Mouse (Mus musculus) midbrain, embryonic 13.5 days (tissue): ENCODE results near the gene Slc12a5. TPM values are rescaled to one million over a fixed set of nuclear protein-coding genes. Genes with fewer than 3 reads are reported as not detected.

Experiments
- ATAC-seq: fragments of 200-750 bp; cut with Nextera tagmentation; 2 replicates; pipeline ENCODE4 v1.8.0; 2017; ENCODE audit warnings: mild to moderate bottlenecking, moderate TSS enrichment, moderate library complexity
- H3K27ac ChIP-seq: fragments of 300-500 bp; sonication (generic); 2 replicates; pipeline ENCODE4 v1.5.1; 2015; ENCODE audit warnings: inconsistent platforms, mild to moderate bottlenecking, moderate library complexity
- H3K27me3 ChIP-seq: fragments of 300-500 bp; sonication (generic); 2 replicates; pipeline ENCODE4 v1.6.1; 2015; ENCODE audit warnings: mild to moderate bottlenecking, inconsistent platforms
- H3K36me3 ChIP-seq: fragments of 300-500 bp; sonication (generic); 2 replicates; pipeline ENCODE4 v1.6.1; 2015; ENCODE audit warnings: mild to moderate bottlenecking, inconsistent platforms
- H3K4me1 ChIP-seq: fragments of 300-500 bp; sonication (generic); replicated peaks from 2 replicates; pipeline ENCODE4 v1.6.1; 2015; ENCODE audit warnings: inconsistent platforms
- H3K4me2 ChIP-seq: fragments of 300-500 bp; sonication (generic); replicated peaks from 2 replicates; pipeline ENCODE4 v1.6.1; 2015; ENCODE audit warnings: moderate library complexity, mild to moderate bottlenecking, inconsistent platforms
- H3K4me3 ChIP-seq: fragments of 300-500 bp; sonication (generic); replicated peaks from 2 replicates; pipeline ENCODE4 v1.5.1; 2015; ENCODE audit warnings: mild to moderate bottlenecking, inconsistent platforms
- H3K9ac ChIP-seq: fragments of 300-500 bp; sonication (generic); replicated peaks from 2 replicates; pipeline ENCODE4 v1.6.1; 2015; ENCODE audit warnings: mild to moderate bottlenecking, inconsistent platforms
- H3K9me3 ChIP-seq: fragments of 300-500 bp; sonication (generic); 2 replicates; pipeline ENCODE4 v1.6.1; 2016; ENCODE audit warnings: mild to moderate bottlenecking, inconsistent platforms
- WGBS: fragments of 180-500 bp; shearing (Covaris S2); methylation state at CpG from one replicate; pipeline ENCODE4 v1.1.7; 2015; 5-methylcytosine and 5-hydroxymethylcytosine counted together
- polyA plus RNA-seq: library from polyadenylated mRNA; unstranded; fragments of >200 nt; fragmentation: Nextera tagmentation; extraction: Ambion mirVana; gene quantifications from 2 replicates; pipeline ENCODE4 v1.2.1, GENCODE M21; 2015

Gene Slc12a5
- polyA plus RNA-seq, 1 experiment from 2014 or later, result 19.7 TPM

GRCm38 (mm10) chr2:164966381-164966780, 5.8 kb downstream of the Slc12a5 start:
- Histone ChIP-seq H3K9me3 (no peaks in the 10 kb centered on the region), H3K9ac (no peak overlapping the region), H3K27me3 (peaks cover 59% of the 10 kb centered on the region), H3K4me3 (no peak overlapping the region), H3K27ac (no peak overlapping the region), H3K36me3 (no peaks in the 10 kb centered on the region), H3K4me2 (no peak overlapping the region), H3K4me1 (peaks cover 89% of the 10 kb centered on the region)
- WGBS, result 22% methylated on average over 8 of the region's 8 CpGs
- ATAC-seq, result no peak

- Histone ChIP-seq H3K27me3 (peaks cover 67% of the 10 kb centered on the region), H3K4me2 (peak overlapping the region; percentile 69), H3K4me3 (peak overlapping the region; percentile 61), H3K9me3 (no peaks in the 10 kb centered on the region), H3K4me1 (peaks cover 89% of the 10 kb centered on the region), H3K27ac (peak overlapping the region; percentile 91), H3K9ac (no peak overlapping the region), H3K36me3 (no peaks in the 10 kb centered on the region)
- 7% methylated on average over 6 of the region's 6 CpGs for WGBS
- ATAC-seq, result no peak
Measured at GRCm38 (mm10) chr2:164967193-164967592, 6.6 kb downstream of the Slc12a5 start.

DNA sequence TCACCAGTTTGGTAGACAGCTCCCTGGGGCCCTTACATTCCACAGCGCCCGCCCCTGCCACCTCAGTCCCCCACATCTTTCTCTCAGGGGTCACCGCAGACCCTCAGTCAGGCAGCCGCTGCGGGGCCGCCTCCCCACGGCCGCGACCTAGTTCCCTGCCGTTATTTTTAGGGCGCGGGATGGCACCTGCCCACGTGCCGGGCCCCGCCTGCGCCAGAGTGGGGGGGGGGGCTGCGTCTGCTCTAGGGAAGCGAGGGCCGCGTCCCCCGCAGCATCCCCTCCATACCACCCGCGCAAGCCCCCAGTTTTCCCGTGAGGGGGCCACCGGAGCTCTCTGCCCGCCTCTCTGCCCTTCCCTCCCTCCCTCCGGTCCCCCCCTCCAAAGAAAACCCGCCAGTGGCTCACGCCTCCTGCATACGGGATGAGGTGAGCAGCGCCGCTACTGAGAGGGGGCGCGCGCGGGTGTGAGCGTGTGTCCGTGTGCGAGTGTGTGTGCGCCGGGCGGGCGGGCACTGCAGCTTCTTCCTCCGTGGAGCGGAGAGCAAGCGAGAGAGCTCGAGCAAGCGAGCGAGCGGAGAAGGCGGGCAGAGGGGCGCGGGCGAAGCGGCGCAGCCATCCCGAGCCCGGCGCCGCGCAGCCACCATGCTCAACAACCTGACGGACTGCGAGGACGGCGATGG, 7.3 kb downstream of the Slc12a5 start:
- Histone ChIP-seq H3K4me1 (peaks cover 82% of the 10 kb centered on the region), H3K36me3 (no peaks in the 10 kb centered on the region), H3K4me2 (peak overlapping the region; percentile 69), H3K27ac (peak overlapping the region; percentile 91), H3K27me3 (peaks cover 74% of the 10 kb centered on the region), H3K4me3 (peak overlapping the region; percentile 61), H3K9ac (peak overlapping the region; percentile 81), H3K9me3 (no peaks in the 10 kb centered on the region)
- WGBS, result under 1% methylated on average over 65 of the region's 65 CpGs
- ATAC-seq, result peak; percentile 67

DNA sequence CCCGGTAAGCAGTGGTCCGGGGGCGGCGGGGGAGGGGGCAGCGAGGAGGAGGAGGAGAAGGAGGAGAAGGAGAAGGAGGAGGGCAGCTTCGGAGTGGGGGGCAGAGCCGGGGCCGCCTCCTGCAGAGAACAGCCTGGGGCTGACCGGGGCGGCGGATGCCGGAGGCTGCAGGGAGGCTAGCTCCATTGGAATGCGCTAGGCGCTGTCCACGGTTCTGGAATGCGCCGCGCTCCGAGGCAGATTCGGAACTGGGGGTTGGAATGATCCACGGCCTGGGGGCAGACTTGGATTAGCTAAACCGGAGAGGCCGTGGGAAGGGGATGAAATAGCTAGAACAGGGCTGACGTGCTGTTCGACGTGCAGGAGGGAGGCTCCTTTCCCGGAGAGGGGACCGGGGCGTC, 7.8 kb downstream of the Slc12a5 start:
- peak; percentile 25; the same call in 1 of the 2 replicates for ATAC-seq

GRCm38 (mm10) chr2:164969348-164969781, 8.8 kb downstream of the Slc12a5 start:
- peak overlapping the region; percentile 81 for H3K9ac ChIP-seq
- H3K27ac ChIP-seq, result peak overlapping the region; percentile 91
- no peak for ATAC-seq
- no peaks in the 10 kb centered on the region for H3K36me3 ChIP-seq
- H3K4me2 ChIP-seq, result peak overlapping the region; percentile 69
- no peaks in the 10 kb centered on the region for H3K9me3 ChIP-seq
- WGBS, result 2% methylated on average over 21 of the region's 21 CpGs
- H3K27me3 ChIP-seq, result peaks cover 81% of the 10 kb centered on the region
- H3K4me1 ChIP-seq, result peaks cover 67% of the 10 kb centered on the region
- peak overlapping the region; percentile 61 for H3K4me3 ChIP-seq

More for the DNA sequence above, 7.8 kb downstream of the Slc12a5 start:
- Histone ChIP-seq H3K9ac (peak overlapping the region; percentile 81), H3K9me3 (no peaks in the 10 kb centered on the region), H3K4me1 (peaks cover 76% of the 10 kb centered on the region), H3K36me3 (no peaks in the 10 kb centered on the region), H3K4me2 (peak overlapping the region; percentile 69), H3K4me3 (peak overlapping the region; percentile 61), H3K27ac (peak overlapping the region; percentile 91), H3K27me3 (peaks cover 78% of the 10 kb centered on the region)
- WGBS, result 0% methylated on average over 27 of the region's 29 CpGs

- Histone ChIP-seq H3K36me3 (no peaks in the 10 kb centered on the region), H3K27ac (peak overlapping the region; percentile 39), H3K9me3 (no peaks in the 10 kb centered on the region), H3K27me3 (peaks cover 78% of the 10 kb centered on the region), H3K4me3 (peak overlapping the region; percentile 61), H3K4me1 (peaks cover 54% of the 10 kb centered on the region), H3K4me2 (peak overlapping the region; percentile 69), H3K9ac (peak overlapping the region; percentile 81)
- under 1% methylated on average over 42 of the region's 42 CpGs for WGBS
- peak; percentile 76 for ATAC-seq
Measured at GRCm38 (mm10) chr2:164970631-164971196, 10.1 kb downstream of the Slc12a5 start.

DNA sequence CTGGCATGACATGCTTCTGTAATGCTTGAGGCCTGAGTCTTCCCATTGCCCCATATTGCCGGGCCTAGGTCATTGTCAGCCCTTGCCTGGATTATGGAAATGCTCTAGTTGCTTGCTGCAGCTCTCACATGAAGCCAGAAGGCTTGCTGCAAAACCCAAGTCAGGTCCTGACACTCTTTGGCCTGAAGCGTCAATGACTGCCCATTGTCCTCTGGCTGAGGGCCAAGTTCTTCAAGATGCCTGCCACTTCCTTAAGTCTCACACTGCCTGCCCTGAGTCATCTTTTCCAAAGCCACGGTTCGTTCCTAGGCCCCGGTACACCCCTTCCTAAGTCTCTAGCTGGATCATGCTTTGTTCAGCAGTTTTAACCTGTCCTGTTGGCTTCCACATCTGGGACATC, 12.0 kb downstream of the Slc12a5 start:
- Histone ChIP-seq H3K9me3 (no peaks in the 10 kb centered on the region), H3K27ac (no peak overlapping the region), H3K4me2 (no peak overlapping the region), H3K4me1 (peaks cover 44% of the 10 kb centered on the region), H3K9ac (no peak overlapping the region), H3K36me3 (no peaks in the 10 kb centered on the region), H3K27me3 (peaks cover 59% of the 10 kb centered on the region), H3K4me3 (no peak overlapping the region)
- WGBS, result 73% methylated on average over 5 of the region's 5 CpGs
- ATAC-seq, result no peak

DNA sequence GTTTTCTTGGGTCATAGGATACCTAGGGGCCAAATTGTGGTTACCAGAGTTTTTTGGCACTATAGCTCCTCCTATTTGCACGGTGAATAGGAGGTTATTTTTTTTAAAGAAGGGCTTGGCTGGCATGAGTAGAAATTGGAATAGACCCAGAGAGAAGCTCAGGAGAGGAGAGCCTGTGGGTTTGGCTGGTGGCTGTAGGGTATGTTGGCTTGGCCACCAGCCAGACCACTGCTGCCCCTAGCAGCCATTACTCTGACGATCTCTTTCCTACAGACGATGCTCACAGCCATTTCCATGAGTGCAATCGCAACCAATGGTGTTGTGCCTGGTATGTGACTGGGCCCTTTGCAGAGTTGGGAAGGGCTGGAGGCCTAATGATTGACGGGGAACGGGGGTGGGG, 15.0 kb downstream of the Slc12a5 start:
- no peak overlapping the region for H3K4me2 ChIP-seq
- no peaks in the 10 kb centered on the region for H3K9me3 ChIP-seq
- WGBS, result 84% methylated on average over 6 of the region's 6 CpGs

GRCm38 (mm10) chr2:164979749-164980148, 19.1 kb downstream of the Slc12a5 start:
- Histone ChIP-seq H3K4me3 (no peak overlapping the region), H3K36me3 (peaks cover 22% of the 10 kb centered on the region; the same call in 1 of the 2 replicates), H3K4me2 (no peak overlapping the region), H3K9ac (no peak overlapping the region), H3K4me1 (peaks cover 13% of the 10 kb centered on the region), H3K27ac (no peak overlapping the region), H3K9me3 (no peaks in the 10 kb centered on the region), H3K27me3 (no peaks in the 10 kb centered on the region; the same call in 1 of the 2 replicates)
- WGBS, result 19% methylated on average over 7 of the region's 7 CpGs
- ATAC-seq, result no peak

More for the DNA sequence above, 15.0 kb downstream of the Slc12a5 start:
- H3K36me3 ChIP-seq, result peaks cover 8% of the 10 kb centered on the region; the same call in 1 of the 2 replicates
- H3K9ac ChIP-seq, result no peak overlapping the region
- H3K4me3 ChIP-seq, result no peak overlapping the region
- ATAC-seq, result no peak
- peaks cover 25% of the 10 kb centered on the region for H3K4me1 ChIP-seq
- no peak overlapping the region for H3K27ac ChIP-seq
- H3K27me3 ChIP-seq, result peaks cover 29% of the 10 kb centered on the region

GRCm38 (mm10) chr2:164985962-164986361, 25.4 kb downstream of the Slc12a5 start:
- no peaks in the 10 kb centered on the region for H3K27me3 ChIP-seq
- no peak overlapping the region for H3K4me3 ChIP-seq
- 0 out of 2 replicates have a peak, but pooled peaks cover under 1% of the 10 kb centered on the region for H3K4me1 ChIP-seq
- peaks cover 37% of the 10 kb centered on the region; the same call in 1 of the 2 replicates for H3K36me3 ChIP-seq
- no peak overlapping the region for H3K9ac ChIP-seq
- WGBS, result 84% methylated on average over 6 of the region's 6 CpGs
- no peak for ATAC-seq
- no peaks in the 10 kb centered on the region for H3K9me3 ChIP-seq
- no peak overlapping the region for H3K27ac ChIP-seq
- H3K4me2 ChIP-seq, result no peak overlapping the region

DNA sequence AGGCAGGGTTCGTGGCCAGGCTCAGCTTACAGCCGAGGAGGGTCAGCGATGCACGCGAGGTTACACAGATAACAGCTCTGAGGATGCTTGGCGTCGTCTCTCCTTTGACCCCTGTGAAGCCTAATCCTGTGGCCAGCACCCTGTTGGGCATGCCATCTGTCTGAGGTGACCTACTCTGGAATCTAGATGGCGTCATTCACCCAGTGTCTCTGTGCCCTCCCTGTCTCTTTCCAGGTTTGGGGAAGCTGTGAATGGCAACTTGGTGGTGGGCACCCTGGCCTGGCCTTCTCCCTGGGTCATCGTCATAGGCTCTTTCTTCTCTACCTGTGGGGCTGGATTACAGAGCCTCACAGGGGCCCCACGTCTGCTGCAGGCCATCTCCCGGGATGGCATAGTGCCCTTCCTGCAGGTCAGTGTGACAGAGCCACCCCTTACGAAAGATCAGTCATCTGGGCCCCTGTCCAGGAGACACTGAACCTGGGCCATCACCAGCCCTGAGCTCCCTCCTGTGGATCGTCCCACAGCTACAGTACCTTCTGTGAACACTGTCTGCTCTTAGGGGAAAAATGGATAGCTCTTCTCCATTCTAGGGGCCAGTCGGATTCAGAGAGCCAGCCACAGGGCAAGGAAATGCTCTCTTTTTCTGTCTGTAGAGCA, 25.9 kb downstream of the Slc12a5 start:
- H3K27ac ChIP-seq, result no peak overlapping the region
- 0 out of 2 replicates have a peak, but pooled peaks cover 2% of the 10 kb centered on the region for H3K4me1 ChIP-seq
- no peaks in the 10 kb centered on the region for H3K27me3 ChIP-seq
- no peak overlapping the region for H3K4me3 ChIP-seq
- WGBS, result 81% methylated on average over 14 of the region's 14 CpGs
- no peak for ATAC-seq
- no peaks in the 10 kb centered on the region for H3K9me3 ChIP-seq
- no peak overlapping the region for H3K9ac ChIP-seq
- no peak overlapping the region for H3K4me2 ChIP-seq
- H3K36me3 ChIP-seq, result peaks cover 37% of the 10 kb centered on the region; the same call in 1 of the 2 replicates

DNA sequence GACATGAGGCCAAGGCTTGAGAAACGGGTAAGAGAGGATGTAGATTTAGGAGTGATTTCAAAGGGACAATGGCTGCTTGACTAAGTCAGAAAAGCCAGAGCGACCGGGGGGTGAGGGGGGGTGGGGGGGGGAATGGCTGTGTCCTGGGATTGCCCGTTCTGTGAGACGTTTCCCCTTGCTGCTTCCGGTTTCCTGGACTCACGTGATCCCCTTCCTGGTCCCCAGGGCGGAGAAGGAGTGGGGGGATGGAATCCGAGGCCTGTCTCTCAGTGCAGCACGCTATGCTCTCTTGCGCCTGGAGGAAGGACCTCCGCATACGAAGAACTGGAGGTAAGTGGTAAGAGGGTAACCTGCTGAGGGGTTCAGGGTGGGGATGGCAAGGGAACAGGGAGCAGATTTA, 28.2 kb downstream of the Slc12a5 start:
- H3K36me3 ChIP-seq, result 0 out of 2 replicates have a peak, but pooled peaks cover 30% of the 10 kb centered on the region
- 0 out of 2 replicates have a peak, but pooled peaks cover 2% of the 10 kb centered on the region for H3K4me1 ChIP-seq
- 68% methylated on average over 13 of the region's 13 CpGs for WGBS
- H3K9me3 ChIP-seq, result no peaks in the 10 kb centered on the region
- H3K27me3 ChIP-seq, result no peaks in the 10 kb centered on the region
- no peak overlapping the region for H3K4me2 ChIP-seq
- H3K9ac ChIP-seq, result no peak overlapping the region
- no peak overlapping the region for H3K4me3 ChIP-seq
- ATAC-seq, result no peak
- no peak overlapping the region for H3K27ac ChIP-seq
